Mouse (Mus musculus) cerebellum, adult 8-10 months (tissue): ENCODE results near the gene 1700018F24Rik.
"Not testable (repeated sequence)": the region's sequence is repeated elsewhere in the genome, so short reads cannot be mapped to it uniquely, and the experiment has no call there.

Experiments used
- DNase-seq: peaks from one replicate; pipeline ENCODE4 v3.0.0; 2022

1700018F24Rik gene

DNA sequence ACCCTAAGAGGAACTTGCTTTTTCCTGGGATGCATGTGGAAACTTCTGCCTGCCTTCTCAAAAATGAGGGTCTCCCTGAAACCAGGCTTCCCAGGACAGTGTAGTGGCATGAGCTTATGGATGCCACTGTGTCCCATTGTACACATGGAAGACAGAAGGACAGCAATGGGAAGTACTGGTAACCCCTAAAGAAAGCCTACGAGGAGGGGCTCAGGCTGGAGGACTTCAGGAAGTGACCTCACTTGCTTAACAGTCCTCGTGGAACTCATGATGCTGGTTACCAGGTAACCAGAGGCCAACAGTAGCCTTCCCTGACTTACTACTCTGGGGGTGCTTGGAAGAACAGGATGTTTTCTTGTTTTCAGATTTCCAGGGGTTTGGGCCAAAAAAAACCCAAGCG, at the start of gene 1700018F24Rik:
Gene 1700018F24Rik, plus strand, starts transcription at position 301 of the 400 bp plus-strand sequence.
- DNase-seq, result not testable (repeated sequence)

DNA sequence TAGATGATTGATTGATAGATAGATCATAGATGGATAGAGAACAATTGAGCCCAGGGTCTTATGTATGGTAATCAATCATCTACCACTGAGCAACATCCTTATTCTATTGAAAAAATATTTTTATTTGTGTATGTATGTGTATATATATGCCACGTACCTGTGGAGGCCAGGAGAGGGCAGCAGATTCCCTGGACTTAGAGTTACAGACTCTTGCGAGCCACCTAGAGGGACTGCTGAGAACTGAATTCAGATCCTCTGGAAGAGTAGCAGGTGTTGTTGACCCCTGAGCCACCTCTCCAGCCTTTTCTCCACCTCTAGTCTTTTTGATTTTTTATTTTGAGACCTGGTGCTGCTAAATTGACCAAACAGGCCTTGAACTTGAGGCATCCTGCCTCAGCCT, 44.3 kb upstream of the 1700018F24Rik start:
- no peak for DNase-seq

DNA sequence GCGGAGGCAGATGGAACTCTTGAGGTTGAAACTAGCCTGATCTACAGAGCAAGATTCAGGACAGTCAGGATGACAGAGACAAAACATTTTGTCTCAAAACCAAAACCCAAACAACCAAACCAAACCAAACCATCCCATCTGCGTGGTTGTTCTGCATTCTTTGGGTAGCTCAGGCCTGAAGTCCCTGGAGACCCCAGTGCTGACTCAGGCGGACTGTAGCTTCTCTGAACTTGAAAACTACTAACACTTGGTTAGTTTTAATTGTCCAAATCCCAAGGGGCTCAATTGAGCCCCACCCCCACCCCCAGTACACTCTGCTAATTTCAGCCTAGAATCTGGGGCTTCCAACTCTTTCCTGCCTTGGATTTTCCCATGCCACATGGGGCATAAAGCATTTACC, 39.4 kb upstream of the 1700018F24Rik start:
- no peak for DNase-seq

DNA sequence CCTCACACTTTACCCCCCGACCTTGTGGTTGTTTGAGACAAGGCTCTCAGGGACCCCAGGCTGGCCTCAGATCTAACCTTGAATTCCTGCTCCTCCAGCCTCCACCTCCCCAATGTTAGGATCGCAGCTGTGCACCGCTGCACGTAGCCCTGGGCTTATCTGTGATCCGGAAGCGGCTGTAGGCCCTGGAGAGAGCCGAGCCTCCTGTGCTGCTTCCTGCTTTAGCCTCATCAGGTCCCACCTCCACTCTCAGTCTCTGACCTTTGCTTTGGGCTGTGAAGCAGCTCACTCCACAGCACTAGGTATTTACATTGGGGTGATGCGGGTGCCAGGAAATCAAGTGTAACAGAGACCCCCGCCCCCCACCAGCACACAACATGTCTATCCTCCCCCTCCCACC, 38.3 kb upstream of the 1700018F24Rik start:
- no peak for DNase-seq

DNA sequence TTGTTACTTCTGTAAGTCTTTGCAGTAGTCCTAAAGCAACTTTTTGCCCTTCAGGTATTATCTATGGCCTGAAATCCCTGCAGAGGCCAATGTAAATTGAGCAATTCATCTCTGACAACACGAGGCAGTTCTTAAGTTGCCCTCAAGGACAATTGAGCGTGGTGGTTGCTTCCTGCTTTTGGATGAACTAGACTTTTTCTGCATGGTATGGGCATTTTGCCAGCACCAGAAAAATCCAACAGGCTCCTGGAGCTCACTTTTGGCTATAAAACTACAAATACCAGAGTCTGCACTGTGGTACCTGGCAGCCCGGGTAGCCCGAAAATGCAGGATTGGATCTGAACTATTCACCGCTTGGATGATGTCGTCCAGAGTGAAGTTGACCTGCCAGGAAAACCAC, 37.2 kb upstream of the 1700018F24Rik start:
- no peak for DNase-seq

DNA sequence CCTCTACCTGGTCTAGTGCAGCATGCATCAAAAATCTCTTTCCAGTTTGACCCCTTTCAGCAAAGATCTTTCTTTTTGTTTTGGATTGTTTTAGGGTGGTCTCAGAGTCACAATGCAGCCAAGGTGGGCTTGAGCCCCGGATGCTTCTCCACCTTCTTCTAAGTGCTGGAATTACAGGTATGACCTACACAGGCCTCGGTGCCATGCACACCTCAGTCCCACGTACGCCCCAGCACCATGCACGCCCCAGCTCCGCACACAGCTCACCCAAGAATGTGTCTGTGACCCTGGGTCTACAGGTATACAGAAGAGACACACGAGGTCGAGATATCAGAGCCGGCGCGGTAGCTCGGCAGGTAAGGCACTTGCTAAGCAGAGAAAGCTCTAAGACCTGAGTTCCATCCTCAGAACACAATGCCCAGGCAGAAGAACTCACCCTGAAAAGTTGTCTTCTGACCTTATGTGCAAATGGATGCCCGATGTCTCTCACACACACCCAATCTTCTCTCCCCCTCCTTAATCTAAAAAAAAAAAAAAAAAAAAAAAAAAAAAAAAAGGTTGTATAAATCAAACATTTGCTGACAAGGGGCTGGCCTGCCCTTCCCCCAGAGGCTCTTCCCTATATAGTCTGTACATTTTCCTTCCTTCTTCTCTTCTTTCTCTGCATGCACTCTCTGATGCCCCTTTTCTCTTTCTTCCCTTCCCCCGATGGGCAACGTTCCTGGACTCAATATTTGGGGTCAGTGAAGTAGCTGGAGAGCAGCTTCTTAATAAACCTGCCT, 33.7 kb upstream of the 1700018F24Rik start:
- no peak for DNase-seq

DNA sequence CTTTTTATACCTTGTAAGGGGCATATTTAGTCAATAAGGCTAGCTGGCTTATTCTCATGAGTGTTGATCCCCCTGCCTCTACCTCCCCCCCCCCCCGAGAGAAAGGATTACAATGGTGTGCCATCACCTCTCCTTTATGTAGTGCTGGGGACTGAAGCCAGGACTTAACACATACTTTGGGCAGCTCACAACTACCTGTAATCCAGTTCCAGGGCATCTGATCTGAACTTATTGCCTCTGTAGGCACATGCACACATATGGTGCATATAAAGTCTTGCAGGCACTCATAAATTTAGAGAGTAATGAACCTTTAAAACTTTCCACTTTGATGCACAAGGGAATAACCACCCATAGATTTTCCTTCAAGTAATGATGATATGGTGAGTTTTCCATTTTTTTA, 28.5 kb upstream of the 1700018F24Rik start:
- no peak for DNase-seq

DNA sequence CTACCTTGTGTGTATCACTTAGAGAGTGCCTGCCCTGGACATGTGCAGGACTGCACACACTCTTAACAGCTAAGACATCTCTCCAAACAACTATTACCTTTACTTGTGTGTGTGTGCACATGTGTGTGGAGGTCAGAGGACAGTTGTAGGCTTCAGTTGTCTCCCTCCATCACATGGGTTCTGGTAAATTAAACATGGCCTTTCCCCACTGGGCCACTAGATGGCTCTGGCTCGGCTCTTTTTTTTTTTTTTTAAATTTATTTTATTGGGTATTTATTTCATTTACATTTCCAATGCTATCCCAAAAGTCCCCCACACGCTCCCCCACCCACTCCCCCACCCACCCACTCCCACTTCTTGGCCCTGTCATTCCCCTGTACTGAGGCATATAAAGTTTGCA, 26.0 kb upstream of the 1700018F24Rik start:
- DNase-seq, result not testable (repeated sequence)

DNA sequence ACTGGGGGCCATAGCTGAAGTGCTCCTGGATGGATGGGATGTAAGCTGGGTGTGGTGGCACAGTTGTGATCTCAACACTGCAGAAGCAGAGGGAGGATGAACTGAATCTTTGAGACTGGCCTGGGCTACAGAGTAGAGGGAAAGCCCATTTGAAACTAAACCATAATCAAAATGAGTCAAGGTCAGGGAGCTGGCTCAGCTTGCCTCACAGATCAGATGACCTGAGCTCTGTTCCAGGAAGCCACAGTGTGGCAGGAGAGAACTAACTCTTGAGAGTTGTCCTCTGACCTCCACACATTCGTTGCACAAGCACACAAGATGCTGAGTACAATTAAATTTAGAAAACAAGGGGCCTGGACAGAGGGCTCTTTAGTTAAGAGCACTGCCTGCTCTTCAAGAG, 22.5 kb upstream of the 1700018F24Rik start:
- DNase-seq, result not testable (repeated sequence)

DNA sequence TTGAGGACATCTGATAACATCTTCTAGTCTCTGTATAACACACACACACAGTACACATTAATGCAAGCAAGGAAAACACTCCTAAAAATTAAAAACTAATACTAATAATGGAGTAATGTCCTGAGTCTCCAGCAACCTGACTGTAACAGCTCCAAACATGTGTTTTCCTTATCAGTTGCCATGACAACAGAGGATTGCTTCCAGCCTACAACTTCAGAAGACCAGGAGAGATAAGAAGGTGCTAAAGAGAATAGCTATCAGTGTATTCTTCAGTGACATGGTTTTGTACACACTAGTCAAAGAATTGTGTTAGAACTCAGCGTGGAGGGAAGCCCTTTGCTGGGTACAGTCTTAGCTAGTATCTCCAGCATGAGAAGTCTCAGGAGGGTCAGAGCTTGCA, 22.1 kb upstream of the 1700018F24Rik start:
- DNase-seq, result not testable (repeated sequence)

DNA sequence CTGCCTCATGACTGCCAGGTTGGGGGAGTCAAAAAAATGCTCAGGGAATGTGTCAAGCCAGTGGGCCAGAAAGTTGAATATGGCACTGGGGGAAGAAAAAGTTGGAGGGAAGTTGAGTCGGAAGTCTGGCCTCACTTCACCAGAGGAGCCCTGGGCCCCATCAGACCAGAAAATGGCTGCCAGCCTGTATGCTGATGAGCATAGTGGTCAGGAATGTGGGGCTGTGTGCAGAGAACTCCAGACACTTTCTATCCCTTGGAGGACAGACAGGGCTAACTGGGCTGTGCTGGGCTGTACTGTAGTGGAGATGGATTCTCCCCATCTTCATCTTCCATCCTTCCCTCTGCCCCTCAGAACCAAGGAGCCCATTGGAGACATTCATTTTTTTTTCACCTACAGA, 12.3 kb upstream of the 1700018F24Rik start:
- DNase-seq, result not testable (repeated sequence)

DNA sequence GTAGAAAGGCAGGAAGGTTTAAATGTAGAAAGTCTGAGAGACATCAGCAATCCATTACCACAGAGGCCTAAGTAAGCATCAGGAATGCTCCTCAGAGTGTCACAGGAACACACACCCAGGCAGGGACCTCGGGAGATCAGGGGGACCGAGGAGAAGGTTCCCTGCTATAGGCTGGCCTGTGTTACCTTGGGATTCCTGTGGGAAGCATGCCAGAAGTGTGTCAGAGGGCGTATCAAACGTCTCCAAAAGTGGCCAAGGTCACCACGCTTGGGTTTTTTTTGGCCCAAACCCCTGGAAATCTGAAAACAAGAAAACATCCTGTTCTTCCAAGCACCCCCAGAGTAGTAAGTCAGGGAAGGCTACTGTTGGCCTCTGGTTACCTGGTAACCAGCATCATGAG, 10.4 kb upstream of the 1700018F24Rik start, which contains the start of gene Gm4871:
Gene Gm4871, minus strand, starts transcription at position 364 of the 400 bp plus-strand sequence.
- DNase-seq, result not testable (repeated sequence)

DNA sequence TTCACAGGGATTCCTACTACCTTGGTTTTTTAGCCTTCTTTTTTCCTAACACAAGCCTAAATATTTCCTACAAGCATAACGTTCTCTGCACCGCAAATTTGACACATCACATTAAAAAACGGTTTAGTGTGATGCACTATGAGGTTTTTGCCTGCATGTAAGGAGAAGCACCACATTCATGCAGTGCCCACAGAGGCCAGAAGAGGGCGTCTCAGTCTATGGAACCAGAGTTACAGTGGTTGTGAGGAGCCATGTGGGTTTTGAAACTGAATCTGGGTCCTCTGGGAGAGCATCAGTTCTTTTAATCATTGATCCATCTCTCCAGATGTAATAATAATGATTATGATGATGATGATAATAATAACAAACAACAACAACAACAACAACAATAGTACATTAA, 1.2 kb upstream of the 1700018F24Rik start:
- DNase-seq, result no peak

DNA sequence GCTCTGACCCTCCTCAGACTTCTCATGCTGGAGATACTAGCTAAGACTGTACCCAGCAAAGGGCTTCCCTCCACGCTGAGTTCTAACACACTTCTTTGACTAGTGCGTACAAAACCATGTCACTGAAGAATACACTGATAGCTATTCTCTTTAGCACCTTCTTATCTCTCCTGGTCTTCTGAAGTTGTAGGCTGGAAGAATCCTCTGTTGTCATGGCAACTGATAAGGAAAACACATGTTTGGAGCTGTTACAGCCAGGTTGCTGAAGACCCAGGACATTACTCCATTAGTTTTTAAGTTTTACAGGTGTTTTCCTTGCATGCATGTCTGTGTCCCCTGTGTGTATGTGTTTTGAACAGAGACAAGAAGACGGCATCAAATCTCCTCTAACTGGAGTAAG, 11.4 kb downstream of the 1700018F24Rik start:
- DNase-seq, result not testable (repeated sequence)

DNA sequence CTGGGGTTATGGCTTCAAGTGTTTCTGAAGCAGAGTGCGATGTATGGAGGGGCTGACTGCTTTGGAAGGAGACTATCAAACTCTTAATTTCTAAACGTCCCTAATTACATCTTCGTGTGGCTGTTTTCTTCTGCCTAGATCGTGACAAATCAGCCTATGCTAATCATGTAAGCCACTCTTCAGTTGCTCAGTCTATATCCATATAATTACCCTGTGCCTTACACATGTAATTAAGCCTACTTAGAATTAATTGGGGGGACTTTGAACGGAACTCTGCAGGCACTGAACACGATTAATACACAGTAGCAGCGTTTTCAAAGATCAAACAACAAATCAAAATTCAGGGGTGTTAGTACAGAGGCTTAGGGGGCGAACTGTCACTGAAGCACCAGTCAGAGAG, 15.1 kb downstream of the 1700018F24Rik start:
- DNase-seq, result no peak

DNA sequence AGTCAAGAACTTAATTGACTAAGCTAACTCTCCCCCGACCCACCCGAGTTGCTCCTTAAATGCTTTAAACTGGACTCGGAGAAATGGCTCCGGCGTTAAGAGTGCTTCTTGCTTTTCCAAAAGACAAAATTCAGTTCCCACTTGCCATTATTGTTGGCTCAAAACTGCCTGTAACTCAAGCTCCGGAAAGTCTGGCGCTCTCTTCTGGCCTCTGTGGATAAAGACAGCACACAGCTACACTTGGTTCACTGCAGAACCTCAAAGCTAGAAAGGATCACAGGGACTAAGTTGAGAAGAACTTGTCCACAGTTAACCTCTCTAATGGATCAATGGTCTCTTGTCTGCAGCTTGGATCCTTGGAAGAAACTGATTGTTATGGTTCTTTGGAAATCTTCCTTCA, 15.9 kb downstream of the 1700018F24Rik start:
- DNase-seq, result no peak

DNA sequence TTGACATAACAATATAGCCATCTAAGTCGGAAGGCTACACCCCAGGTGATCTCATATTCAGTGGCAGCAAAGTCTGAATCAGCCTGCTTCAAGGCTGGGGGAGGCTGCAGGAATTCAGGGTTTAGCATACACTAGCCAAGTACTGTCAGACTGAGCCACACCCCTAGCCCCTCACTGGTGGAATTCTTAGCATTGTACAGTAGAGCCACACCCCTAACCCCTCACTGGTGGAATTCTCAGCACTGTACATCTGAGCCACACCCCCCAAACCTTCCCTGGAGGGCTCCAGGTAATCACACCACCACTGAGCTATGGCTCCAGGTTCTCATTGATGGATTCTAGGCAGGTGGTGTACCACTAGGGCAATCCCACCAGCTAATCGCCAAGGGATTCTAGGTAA, 16.7 kb downstream of the 1700018F24Rik start:
- DNase-seq, result no peak

DNA sequence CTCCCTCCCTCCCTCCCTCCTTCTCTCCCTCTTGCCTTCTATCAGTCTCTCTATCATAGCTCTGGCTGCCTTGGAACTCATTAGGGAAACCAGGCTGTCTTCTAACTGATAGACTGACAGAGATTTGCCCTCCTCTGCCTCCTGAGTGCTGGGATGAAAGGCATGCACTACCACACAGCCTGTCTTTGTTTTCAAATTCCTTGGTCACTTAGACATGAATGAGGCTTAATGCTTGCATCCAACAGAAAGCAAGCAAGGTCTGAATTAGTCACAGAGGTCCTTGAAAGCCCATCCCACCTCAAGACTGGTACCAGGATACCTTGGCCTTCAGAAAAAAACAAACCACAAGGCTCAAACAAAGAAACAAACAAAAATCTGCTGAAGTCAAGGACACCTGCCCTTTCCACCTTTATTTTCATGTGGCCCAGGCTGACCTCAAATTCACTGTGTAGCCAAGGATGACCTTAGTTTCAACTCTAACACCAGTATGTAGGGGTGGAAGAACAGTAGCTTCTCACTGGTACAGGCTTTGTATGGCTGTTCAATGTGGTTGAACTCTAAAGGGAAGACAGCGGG, 22.1 kb downstream of the 1700018F24Rik start:
- DNase-seq, result no peak

DNA sequence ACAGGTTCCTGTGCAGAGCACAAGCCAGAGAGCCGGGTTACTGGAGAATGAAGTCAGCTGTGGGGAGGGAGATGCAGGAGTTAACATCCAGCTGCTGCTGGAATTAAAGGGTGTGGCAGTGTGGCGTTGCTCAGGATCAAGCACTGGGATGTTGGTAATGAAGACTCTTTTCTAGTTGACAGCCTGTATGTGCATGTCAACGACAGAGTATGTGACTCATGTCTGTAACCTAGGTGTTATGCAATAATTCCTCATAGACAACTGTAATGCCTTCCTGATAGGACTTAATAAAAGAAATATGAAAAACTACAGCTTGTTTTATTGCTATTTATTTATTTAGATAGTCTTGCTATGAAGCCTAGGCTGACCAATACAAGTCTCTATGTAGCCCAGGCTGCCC, 26.1 kb downstream of the 1700018F24Rik start:
- DNase-seq, result no peak

DNA sequence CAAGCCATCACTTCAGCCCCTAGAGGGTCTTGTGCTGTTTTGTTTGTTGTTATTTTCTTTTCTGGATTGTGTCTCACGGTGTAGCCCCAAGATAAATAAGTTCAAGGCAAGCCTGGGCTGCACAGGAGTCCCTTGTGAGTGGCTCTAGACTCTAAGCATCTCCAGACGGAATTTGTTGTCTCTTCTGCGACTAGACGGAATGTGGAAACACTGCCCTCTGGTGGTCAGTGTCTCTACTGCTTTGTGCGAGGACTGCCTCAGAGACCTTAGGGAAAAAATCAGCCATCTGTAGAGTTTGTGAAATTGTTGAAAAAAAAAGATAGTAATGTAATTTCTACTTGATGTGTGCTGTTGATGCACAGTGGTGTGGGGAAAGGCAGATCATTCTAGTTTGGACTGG, 26.9 kb downstream of the 1700018F24Rik start:
- peak; percentile 62 for DNase-seq

DNA sequence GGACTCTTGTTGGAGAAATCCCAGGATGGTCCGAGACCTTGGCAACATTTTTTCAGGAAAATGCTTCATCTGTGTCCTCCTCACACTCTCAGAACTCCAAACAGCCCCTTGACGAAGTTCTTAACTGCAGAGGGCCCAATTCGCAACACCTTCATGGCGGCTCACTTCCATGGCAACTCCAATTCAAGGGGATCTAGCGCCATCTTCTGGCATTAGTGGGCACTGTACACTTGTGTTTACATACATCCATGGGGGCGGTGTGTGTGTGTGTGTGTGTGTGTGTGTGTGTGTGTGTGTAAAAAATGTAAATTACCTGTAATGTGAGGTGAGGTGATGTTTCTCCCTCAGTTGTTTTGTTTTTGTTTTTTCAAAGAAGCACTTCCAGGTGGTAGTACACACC, 28.6 kb downstream of the 1700018F24Rik start:
- DNase-seq, result no peak

DNA sequence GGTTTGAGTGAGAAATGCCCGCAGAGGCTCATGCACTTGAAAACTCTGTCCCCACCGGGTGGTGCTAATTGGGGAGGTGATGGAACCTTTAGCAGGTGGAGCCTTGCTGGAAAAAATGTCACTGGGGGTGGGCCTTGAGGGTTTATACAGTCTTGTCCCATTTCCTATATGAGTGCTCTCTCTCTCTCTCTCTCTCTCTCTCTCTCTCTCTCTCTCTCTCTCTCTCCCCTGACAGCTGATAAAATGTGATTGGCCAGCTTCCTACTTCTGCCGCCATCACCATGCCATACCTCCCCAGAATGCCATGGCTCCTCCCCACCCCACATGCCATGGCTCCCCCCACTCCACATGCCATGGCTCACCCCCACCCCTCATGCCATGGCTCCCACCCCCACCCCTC, 32.3 kb downstream of the 1700018F24Rik start:
- no peak for DNase-seq

DNA sequence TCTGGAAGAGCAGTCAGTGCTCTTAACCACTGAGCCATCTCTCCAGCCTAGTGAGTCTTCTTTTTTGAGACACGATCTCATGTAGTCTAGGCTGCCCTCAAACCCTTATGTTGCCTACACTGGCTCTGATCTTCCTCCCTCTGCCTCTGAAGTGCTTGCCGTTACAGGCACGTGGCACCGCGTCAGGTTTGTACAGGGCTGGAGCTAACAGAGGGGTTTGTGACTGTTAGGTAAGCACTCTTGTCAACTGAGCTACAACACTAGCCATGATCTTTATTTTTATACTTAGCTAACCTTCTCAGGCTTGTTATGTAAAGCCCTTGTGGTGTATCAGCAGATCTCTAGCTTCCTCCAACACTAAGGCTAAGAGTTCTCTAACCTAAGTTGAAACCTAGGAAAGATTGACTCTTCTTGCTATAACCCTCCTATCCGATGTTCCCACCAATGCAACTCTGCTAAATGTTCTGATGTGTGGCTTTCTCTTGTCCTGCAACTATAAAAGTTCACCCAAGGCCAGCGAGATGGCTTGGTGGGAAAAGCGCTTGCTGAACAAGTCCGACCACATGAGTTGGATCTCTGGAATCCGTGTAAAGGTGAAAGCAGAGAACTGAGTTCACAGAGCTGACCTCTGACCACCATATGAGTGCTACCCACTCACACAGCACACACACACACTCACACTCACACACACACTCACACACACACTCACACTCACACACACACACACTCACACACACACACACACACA, 39.2 kb downstream of the 1700018F24Rik start:
- no peak for DNase-seq

DNA sequence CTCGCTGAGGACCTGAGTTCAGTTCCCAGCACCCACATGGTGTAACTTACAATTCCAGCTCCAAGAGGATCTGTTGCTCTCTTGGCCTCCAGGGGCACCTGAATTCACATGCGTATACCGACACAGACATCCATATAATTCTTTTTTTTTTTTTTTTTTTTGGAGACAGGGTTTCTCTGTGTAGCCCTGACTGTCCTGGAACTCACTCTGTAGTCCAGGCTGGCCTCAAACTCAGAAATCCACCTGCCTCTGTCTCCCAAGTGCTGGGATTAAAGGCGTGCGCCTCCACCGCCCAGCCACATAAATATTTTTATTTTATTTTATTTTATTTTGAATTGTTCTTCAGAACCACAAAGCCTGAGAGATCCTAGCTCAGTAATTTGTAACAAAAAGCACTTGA, 40.4 kb downstream of the 1700018F24Rik start:
- DNase-seq, result not testable (repeated sequence)
